Mouse (Mus musculus): ENCODE measurements around the gene Tas2r122. TPM values are rescaled to one million over a fixed set of nuclear protein-coding genes. Genes with fewer than 3 reads are reported as not detected.

Gene Tas2r122
- not detected for polyA plus RNA-seq (2014; fragmentation: Illumina TruSeq; extraction: RNeasy Lipid Tissue Mini Kit (QIAGEN cat#74804); ENCODE audit: low read depth, low replicate concordance)

GRCm38 (mm10) chr6:132711828-132712227 lies at the start of gene Tas2r122:
Gene Tas2r122 (minus strand): TSS chr6:132711928.

GRCm38 (mm10) chr6:132754430-132754829 lies 42.7 kb upstream of the Tas2r122 start, which contains the start of gene Tas2r124:
Gene Tas2r124 (plus strand): TSS chr6:132754730.

GRCm38 (mm10) chr6:132737935-132738334 lies 26.2 kb upstream of the Tas2r122 start, which contains the start of gene Tas2r115:
Gene Tas2r115 (minus strand): TSS chr6:132738035.

GRCm38 (mm10) chr6:132700907-132701306 lies 10.8 kb downstream of the Tas2r122 start, which contains the start of gene Tas2r121:
Gene Tas2r121 (minus strand): TSS chr6:132701007.

Other genes starting within 250 kb of the Tas2r122 start
- not detected for gene Prh1, start 142.1 kb downstream of the Tas2r122 start, polyA plus RNA-seq (2014; fragmentation: Illumina TruSeq; extraction: RNeasy Lipid Tissue Mini Kit (QIAGEN cat#74804); ENCODE audit: low read depth, low replicate concordance)
- gene Prp2, start 116.0 kb downstream of the Tas2r122 start, polyA plus RNA-seq (2014; fragmentation: Illumina TruSeq; extraction: RNeasy Lipid Tissue Mini Kit (QIAGEN cat#74804); ENCODE audit: low read depth, low replicate concordance): not detected
- not detected for gene A630073D07Rik, start 60.4 kb downstream of the Tas2r122 start, polyA plus RNA-seq (2014; fragmentation: Illumina TruSeq; extraction: RNeasy Lipid Tissue Mini Kit (QIAGEN cat#74804); ENCODE audit: low read depth, low replicate concordance)
- gene Tas2r120, start 55.0 kb downstream of the Tas2r122 start, polyA plus RNA-seq (2014; fragmentation: Illumina TruSeq; extraction: RNeasy Lipid Tissue Mini Kit (QIAGEN cat#74804); ENCODE audit: low read depth, low replicate concordance): not detected
- not detected for gene Tas2r121, start 10.9 kb downstream of the Tas2r122 start, polyA plus RNA-seq (2014; fragmentation: Illumina TruSeq; extraction: RNeasy Lipid Tissue Mini Kit (QIAGEN cat#74804); ENCODE audit: low read depth, low replicate concordance)
- not detected for gene Tas2r115, start 26.1 kb upstream of the Tas2r122 start, polyA plus RNA-seq (2014; fragmentation: Illumina TruSeq; extraction: RNeasy Lipid Tissue Mini Kit (QIAGEN cat#74804); ENCODE audit: low read depth, low replicate concordance)
- gene Tas2r124, start 42.8 kb upstream of the Tas2r122 start, polyA plus RNA-seq (2014; fragmentation: Illumina TruSeq; extraction: RNeasy Lipid Tissue Mini Kit (QIAGEN cat#74804); ENCODE audit: low read depth, low replicate concordance): not detected
- not detected for gene Tas2r102, start 50.2 kb upstream of the Tas2r122 start, polyA plus RNA-seq (2014; fragmentation: Illumina TruSeq; extraction: RNeasy Lipid Tissue Mini Kit (QIAGEN cat#74804); ENCODE audit: low read depth, low replicate concordance)
- gene Tas2r136, start 66.2 kb upstream of the Tas2r122 start, polyA plus RNA-seq (2014; fragmentation: Illumina TruSeq; extraction: RNeasy Lipid Tissue Mini Kit (QIAGEN cat#74804); ENCODE audit: low read depth, low replicate concordance): not detected
- not detected for gene Tas2r117, start 90.9 kb upstream of the Tas2r122 start, polyA plus RNA-seq (2014; fragmentation: Illumina TruSeq; extraction: RNeasy Lipid Tissue Mini Kit (QIAGEN cat#74804); ENCODE audit: low read depth, low replicate concordance)
- not detected for gene Tas2r123, start 135.2 kb upstream of the Tas2r122 start, polyA plus RNA-seq (2014; fragmentation: Illumina TruSeq; extraction: RNeasy Lipid Tissue Mini Kit (QIAGEN cat#74804); ENCODE audit: low read depth, low replicate concordance)
- not detected for gene Tas2r116, start 143.5 kb upstream of the Tas2r122 start, polyA plus RNA-seq (2014; fragmentation: Illumina TruSeq; extraction: RNeasy Lipid Tissue Mini Kit (QIAGEN cat#74804); ENCODE audit: low read depth, low replicate concordance)
- gene Tas2r110, start 156.1 kb upstream of the Tas2r122 start, polyA plus RNA-seq (2014; fragmentation: Illumina TruSeq; extraction: RNeasy Lipid Tissue Mini Kit (QIAGEN cat#74804); ENCODE audit: low read depth, low replicate concordance): not detected
- not detected for gene Tas2r113, start 181.1 kb upstream of the Tas2r122 start, polyA plus RNA-seq (2014; fragmentation: Illumina TruSeq; extraction: RNeasy Lipid Tissue Mini Kit (QIAGEN cat#74804); ENCODE audit: low read depth, low replicate concordance)
- gene Tas2r125, start 197.7 kb upstream of the Tas2r122 start, polyA plus RNA-seq (2014; fragmentation: Illumina TruSeq; extraction: RNeasy Lipid Tissue Mini Kit (QIAGEN cat#74804); ENCODE audit: low read depth, low replicate concordance): 0.39 TPM
- not detected for gene Tas2r129, start 239.2 kb upstream of the Tas2r122 start, polyA plus RNA-seq (2014; fragmentation: Illumina TruSeq; extraction: RNeasy Lipid Tissue Mini Kit (QIAGEN cat#74804); ENCODE audit: low read depth, low replicate concordance)
- not detected for gene Tas2r131, start 246.0 kb upstream of the Tas2r122 start, polyA plus RNA-seq (2014; fragmentation: Illumina TruSeq; extraction: RNeasy Lipid Tissue Mini Kit (QIAGEN cat#74804); ENCODE audit: low read depth, low replicate concordance)